Mouse (Mus musculus): Measurements from ENCODE around the gene Ddx39b. TPM values are rescaled to one million over a fixed set of nuclear protein-coding genes. Genes with fewer than 3 reads are reported as not detected.
A peak's percentile ranks its signal among the peaks of the same experiment; 100 is the strongest.

Ddx39b gene
- total and polyA plus RNA-seq, 3 experiments, result 206 to 787 (median 581) TPM

DNA sequence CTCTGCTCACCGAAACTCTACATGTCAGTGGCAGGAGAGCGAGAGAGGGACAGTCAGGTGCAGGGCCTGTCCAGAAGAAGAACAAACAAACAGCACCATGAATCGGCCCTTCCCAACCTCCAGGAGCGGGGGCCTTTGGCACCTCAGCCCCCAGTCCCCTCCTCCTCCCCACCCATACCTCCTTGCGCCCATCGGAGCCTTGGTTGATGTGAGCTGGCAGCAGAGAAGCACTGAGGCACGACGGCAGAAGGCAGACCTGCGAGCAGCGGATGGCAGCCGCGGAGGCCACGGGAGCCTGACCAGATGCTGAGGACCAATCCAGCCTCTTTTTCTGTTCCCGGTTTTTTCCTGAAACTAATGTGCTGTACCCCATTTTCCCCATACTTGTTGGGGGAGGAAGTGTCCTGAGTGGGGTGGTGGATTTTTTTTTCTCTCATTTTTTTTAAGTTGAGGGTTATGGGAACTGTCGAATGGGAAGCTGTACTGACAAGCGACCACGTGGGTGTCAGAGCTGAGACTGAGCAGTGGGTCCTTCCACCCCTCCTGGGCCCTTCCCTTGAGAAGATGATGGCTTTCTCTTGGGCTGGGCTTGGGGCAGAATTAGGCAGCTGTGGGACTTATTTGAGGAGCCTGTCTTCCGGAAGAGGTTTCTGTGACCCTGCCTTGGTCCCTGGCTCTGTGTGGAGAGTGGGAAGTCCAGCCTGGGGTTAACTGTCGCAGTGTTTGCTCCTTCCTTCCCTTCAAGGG lies 8.1 kb downstream of the Ddx39b start:
- no peak overlapping the region for H3K4me3 ChIP-seq (ENCODE audit: control insufficient read depth in 1 of 2, insufficient read depth in 1 of 2, low read depth in 2 of 2, low read length in 2 of 2)
- H3K27me3 ChIP-seq (ENCODE audit: control insufficient read depth in 1 of 2, insufficient read depth in 2 of 2, low read length in 2 of 2), result no peaks in the 10 kb centered on the region

DNA sequence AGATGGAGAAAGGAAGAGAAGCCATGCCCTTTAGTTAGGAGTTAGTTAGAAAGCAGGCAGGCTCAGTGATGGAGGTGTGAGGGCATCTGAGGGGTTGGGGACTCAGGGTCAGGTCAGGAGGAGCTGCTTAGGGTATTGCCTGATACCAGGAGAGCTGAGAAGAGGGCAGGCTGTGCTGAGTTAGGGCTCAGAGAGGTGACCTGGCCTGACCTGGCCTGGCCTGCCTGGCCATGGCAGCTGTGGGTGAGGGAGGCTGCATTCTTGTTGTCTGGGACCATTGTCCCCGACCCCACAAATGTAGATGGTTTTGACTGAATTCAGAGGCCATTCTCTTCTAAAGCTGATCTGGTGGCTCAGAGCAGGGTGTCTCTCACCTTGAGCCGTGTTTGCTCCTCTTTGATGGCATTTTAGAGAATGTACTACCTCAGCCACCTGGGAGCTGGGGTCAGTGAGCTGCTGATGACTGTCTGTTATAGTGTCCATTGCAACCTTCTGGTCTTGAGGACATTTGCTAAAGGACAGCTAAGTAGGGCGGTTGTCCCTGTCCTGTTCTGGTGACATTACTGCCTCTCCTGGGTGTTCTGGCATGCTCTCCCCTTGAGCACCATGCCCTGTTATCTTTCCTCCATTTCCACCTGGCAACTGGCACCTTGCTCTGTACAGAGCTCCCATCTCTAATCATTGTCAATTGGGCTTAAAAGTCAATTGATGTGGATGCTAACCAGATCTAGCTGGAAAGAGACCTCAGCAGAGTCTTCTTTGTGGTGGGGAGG lies 9.0 kb downstream of the Ddx39b start:
- DNase-seq (ENCODE audit: low read depth, low spot score), result no peak
- no peak overlapping the region for H3K27ac ChIP-seq (ENCODE audit: control insufficient read depth, low read depth, low read length)
- H3K9ac ChIP-seq (ENCODE audit: control insufficient read depth, low read depth, low read length, poor library complexity, severe bottlenecking), result no peak overlapping the region

More for the DNA sequence above, 8.1 kb downstream of the Ddx39b start:
- Histone ChIP-seq H3K36me3 (ENCODE audit: control insufficient read depth in 1 of 2, insufficient read depth in 2 of 2, low read length in 2 of 2) (peaks cover 10 to 38% of the 10 kb centered on the region in 2 experiments), H3K79me2 (ENCODE audit: control insufficient read depth, insufficient read depth, low read length, poor library complexity) (peaks cover 27% of the 10 kb centered on the region), H3K9ac (ENCODE audit: control insufficient read depth, low read depth, low read length, poor library complexity, severe bottlenecking) (no peak overlapping the region), H3K4me1 (ENCODE audit: control insufficient read depth in 1 of 2, insufficient read depth in 2 of 2, low read length in 2 of 2) (peaks cover 0 to 5% of the 10 kb centered on the region in 2 experiments; a peak in 2 of 4 replicates), H3K27ac (ENCODE audit: control insufficient read depth, low read depth, low read length) (no peak overlapping the region), H3K9me3 (replicated peaks; ENCODE audit: insufficient read depth, low read length) (no peaks in the 10 kb centered on the region)
- TF ChIP-seq POLR2AphosphoS2 (IDR thresholded peaks at IDR 0.05; ENCODE audit: low read length) (peak; percentile 28; the same call in 1 of the 2 replicates), ZMIZ1 (IDR thresholded peaks at IDR 0.05; ENCODE audit: low read depth, low read length) (0 out of 2 replicates have a peak, but pooled peaks have one; percentile 4), TAL1 (IDR thresholded peaks at IDR 0.05; ENCODE audit: low read length) (no peak), MAX (IDR thresholded peaks at IDR 0.05; ENCODE audit: low read length) (no peak), NRF1 (IDR thresholded peaks at IDR 0.05; ENCODE audit: insufficient read depth, low read depth, low read length, poor library complexity, severe bottlenecking) (no peak), CHD2 (IDR thresholded peaks at IDR 0.05; ENCODE audit: low read length) (no peak)
- no peak for DNase-seq (ENCODE audit: low read depth, low spot score)

DNA sequence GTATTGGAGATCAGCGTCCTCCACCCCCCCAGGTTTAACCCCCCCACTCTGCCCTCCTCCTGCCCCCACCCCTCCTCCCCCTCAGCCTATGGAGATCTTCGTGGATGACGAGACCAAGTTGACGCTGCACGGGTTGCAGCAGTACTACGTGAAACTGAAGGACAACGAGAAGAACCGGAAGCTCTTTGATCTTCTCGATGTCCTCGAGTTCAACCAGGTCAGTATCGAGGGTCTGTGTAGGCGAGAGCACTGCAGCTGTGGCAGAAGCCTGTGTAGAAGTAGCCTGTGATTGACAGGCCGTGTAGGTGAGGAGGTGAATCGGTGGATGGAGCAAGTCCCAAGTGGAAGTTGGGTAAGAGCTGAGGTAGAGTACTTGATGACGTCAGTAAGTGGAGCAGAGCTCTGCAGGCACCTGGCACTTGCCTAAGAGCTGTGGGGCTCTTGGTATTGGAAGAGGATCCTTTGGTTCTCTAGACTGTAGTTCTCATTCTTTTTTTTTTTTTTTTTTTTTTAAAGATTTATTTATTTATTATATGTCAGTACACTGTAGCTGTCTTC lies 9.7 kb downstream of the Ddx39b start:
- Histone ChIP-seq H3K79me2 (ENCODE audit: control insufficient read depth, insufficient read depth, low read length, poor library complexity) (peaks cover 12% of the 10 kb centered on the region; the same call in 1 of the 2 replicates), H3K9ac (ENCODE audit: control insufficient read depth, low read depth, low read length, poor library complexity, severe bottlenecking) (no peak overlapping the region), H3K4me1 (ENCODE audit: control insufficient read depth in 1 of 2, insufficient read depth in 2 of 2, low read length in 2 of 2) (no peaks in the 10 kb centered on the region), H3K4me3 (ENCODE audit: control insufficient read depth in 1 of 2, insufficient read depth in 1 of 2, low read depth in 2 of 2, low read length in 2 of 2) (no peak overlapping the region), H3K36me3 (ENCODE audit: control insufficient read depth in 1 of 2, insufficient read depth in 2 of 2, low read length in 2 of 2) (peaks cover 0 to 29% of the 10 kb centered on the region in 2 experiments; a peak in 2 of 4 replicates), H3K27me3 (ENCODE audit: control insufficient read depth in 1 of 2, insufficient read depth in 2 of 2, low read length in 2 of 2) (no peaks in the 10 kb centered on the region), H3K9me3 (replicated peaks; ENCODE audit: insufficient read depth, low read length) (no peaks in the 10 kb centered on the region), H3K27ac (ENCODE audit: control insufficient read depth, low read depth, low read length) (no peak overlapping the region)
- TF ChIP-seq ZMIZ1 (IDR thresholded peaks at IDR 0.05; ENCODE audit: low read depth, low read length) (0 out of 2 replicates have a peak, but pooled peaks have one; percentile 3), ELF1 (IDR thresholded peaks at IDR 0.05; ENCODE audit: low read depth, low read length) (no peak), EP300 (IDR thresholded peaks at IDR 0.05; ENCODE audit: low read depth in 1 of 2, low read length in 2 of 2) (no peak), POLR2AphosphoS5 (IDR thresholded peaks at IDR 0.05; ENCODE audit: borderline replicate concordance, low read depth, low read length) (0 out of 2 replicates have a peak, but pooled peaks have one; percentile 30)
- no peak for DNase-seq (ENCODE audit: low read depth, low spot score)

More for the DNA sequence above, 9.0 kb downstream of the Ddx39b start:
- no peak overlapping the region for H3K4me3 ChIP-seq (ENCODE audit: control insufficient read depth in 1 of 2, insufficient read depth in 1 of 2, low read depth in 2 of 2, low read length in 2 of 2)
- TF ChIP-seq MAZ (IDR thresholded peaks at IDR 0.05; ENCODE audit: low read depth, low read length) (no peak), ZMIZ1 (IDR thresholded peaks at IDR 0.05; ENCODE audit: low read depth, low read length) (peak; percentile 15; the same call in 1 of the 2 replicates), SIN3A (IDR thresholded peaks at IDR 0.05; ENCODE audit: low read length) (no peak)
- H3K4me1 ChIP-seq (ENCODE audit: control insufficient read depth in 1 of 2, insufficient read depth in 2 of 2, low read length in 2 of 2), result no peaks in the 10 kb centered on the region
- H3K27me3 ChIP-seq (ENCODE audit: control insufficient read depth in 1 of 2, insufficient read depth in 2 of 2, low read length in 2 of 2), result no peaks in the 10 kb centered on the region
- no peaks in the 10 kb centered on the region for H3K9me3 ChIP-seq (replicated peaks; ENCODE audit: insufficient read depth, low read length)
- peaks cover under 1 to 32% of the 10 kb centered on the region in 2 experiments for H3K36me3 ChIP-seq (ENCODE audit: control insufficient read depth in 1 of 2, insufficient read depth in 2 of 2, low read length in 2 of 2)
- H3K79me2 ChIP-seq (ENCODE audit: control insufficient read depth, insufficient read depth, low read length, poor library complexity), result peaks cover 18% of the 10 kb centered on the region
